Mouse (Mus musculus) lung, embryonic 14.5 days (tissue): ENCODE data around the gene Otp. TPM values are rescaled to one million over a fixed set of nuclear protein-coding genes. Genes with fewer than 3 reads are reported as not detected.

ENCODE experiments used
- ATAC-seq: fragments of 200-750 bp; cut with Nextera tagmentation; 2 replicates; pipeline ENCODE4 v1.8.0; 2017; ENCODE audit warnings: mild to moderate bottlenecking, moderate TSS enrichment, moderate library complexity; ENCODE audit not compliant: insufficient read depth
- DNase-seq: peaks from one replicate; pipeline ENCODE4 v3.0.0-alpha.2; 2015
- H3K27ac ChIP-seq: fragments of 300-500 bp; sonication (generic); 2 replicates; pipeline ENCODE4 v1.5.1; 2014; ENCODE audit warnings: low read depth, mild to moderate bottlenecking, moderate library complexity
- H3K27me3 ChIP-seq: fragments of 300-500 bp; sonication (generic); 2 replicates; pipeline ENCODE4 v1.6.1; 2014; ENCODE audit warnings: low read length, control low read depth; ENCODE audit not compliant: insufficient read depth
- H3K36me3 ChIP-seq: fragments of 300-500 bp; sonication (generic); 2 replicates; pipeline ENCODE4 v1.6.1; 2014; ENCODE audit warnings: control low read depth; ENCODE audit not compliant: insufficient read depth
- H3K4me1 ChIP-seq: fragments of 300-500 bp; sonication (generic); 2 replicates; pipeline ENCODE4 v1.6.1; 2014; ENCODE audit warnings: antibody characterized with exemption, control low read depth; ENCODE audit not compliant: insufficient read depth
- H3K4me2 ChIP-seq: fragments of 300-500 bp; sonication (generic); 2 replicates; pipeline ENCODE4 v1.6.1; 2014; ENCODE audit warnings: mild to moderate bottlenecking
- H3K4me3 ChIP-seq: fragments of 300-500 bp; sonication (generic); 2 replicates; pipeline ENCODE4 v1.5.1; 2014; ENCODE audit warnings: low read depth, low read length
- H3K9ac ChIP-seq: fragments of 300-500 bp; sonication (generic); 2 replicates; pipeline ENCODE4 v1.6.1; 2014
- H3K9me3 ChIP-seq: fragments of 300-500 bp; sonication (generic); 2 replicates; pipeline ENCODE4 v1.6.1; 2016; ENCODE audit warnings: low read depth, low read length, control low read depth
- CTCF ChIP-seq: IDR thresholded peaks from 2 replicates; pipeline ENCODE4 v1.5.1; 2016; ENCODE audit warnings: antibody characterized with exemption, low read depth
- WGBS: fragments of 180-500 bp; shearing (Covaris S2); extraction: QIAGEN DNeasy Blood & Tissue Kit; methylation state at CpG from one replicate; pipeline ENCODE4 v1.1.7; 2014; 5-methylcytosine and 5-hydroxymethylcytosine counted together
- polyA plus RNA-seq: library from polyadenylated mRNA; unstranded; fragments of >200 nt; fragmentation: Nextera tagmentation; extraction: Ambion mirVana; gene quantifications from 2 replicates; pipeline ENCODE4 v1.2.1, GENCODE M21; 2014

The Otp gene
- polyA plus RNA-seq, 1 experiment from 2014 or later: not detected

DNA sequence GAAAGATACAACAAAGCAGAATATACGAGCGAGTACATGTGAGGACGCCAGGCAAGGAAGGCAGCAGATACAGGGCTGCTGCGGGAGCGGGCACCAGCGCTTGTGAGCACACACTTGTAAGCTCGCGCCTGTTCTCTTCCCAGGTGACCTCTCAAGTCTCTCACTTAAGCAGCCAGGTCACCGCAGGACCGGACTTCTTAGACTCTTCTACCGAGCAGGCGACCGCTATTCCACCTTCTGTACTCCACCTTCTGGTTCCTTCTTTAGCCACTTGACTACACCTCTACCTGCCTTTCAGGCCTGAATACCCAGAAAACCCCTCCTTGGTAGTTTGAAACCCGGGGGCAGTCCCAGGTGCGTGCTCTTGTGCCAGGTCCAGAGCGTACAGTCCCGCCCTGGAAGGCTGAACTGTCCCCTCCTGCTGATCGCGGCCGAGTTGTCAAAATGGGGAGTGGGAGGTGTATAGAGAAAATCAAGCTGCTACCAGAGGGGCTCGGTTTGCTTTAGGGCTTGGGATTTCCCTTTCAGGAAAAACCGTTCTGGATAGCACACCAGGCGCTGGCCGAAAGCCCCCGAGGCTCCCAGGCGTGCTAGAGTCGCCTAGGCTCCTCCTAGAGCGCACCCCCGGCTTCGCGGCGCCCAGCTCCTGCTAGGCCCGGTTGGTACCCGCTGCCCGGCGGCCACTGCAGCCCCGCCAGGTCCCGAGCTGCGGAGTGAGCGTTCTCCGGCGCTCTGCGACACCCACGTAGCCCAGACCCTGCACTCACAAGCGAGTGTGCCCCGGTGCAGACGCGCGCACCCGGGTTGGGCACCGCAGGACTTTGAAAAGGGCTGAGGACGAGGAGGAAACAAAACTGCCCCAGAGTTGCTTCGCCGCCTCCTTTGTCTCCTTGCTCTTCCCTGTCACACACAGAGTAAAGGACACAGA lies 2.0 kb upstream of the Otp start:
- Histone ChIP-seq H3K4me2 (no peak overlapping the region), H3K9ac (no peak overlapping the region), H3K4me3 (no peak overlapping the region), H3K36me3 (no peaks in the 10 kb centered on the region), H3K27me3 (peaks cover 97% of the 10 kb centered on the region), H3K9me3 (no peaks in the 10 kb centered on the region), H3K27ac (no peak overlapping the region), H3K4me1 (no peaks in the 10 kb centered on the region)
- no peak for TF ChIP-seq CTCF
- under 1% methylated on average over 54 of the region's 54 CpGs for WGBS
- ATAC-seq (peak; percentile 36; the same call in 1 of the 2 replicates), DNase-seq (peak; percentile 24)

DNA sequence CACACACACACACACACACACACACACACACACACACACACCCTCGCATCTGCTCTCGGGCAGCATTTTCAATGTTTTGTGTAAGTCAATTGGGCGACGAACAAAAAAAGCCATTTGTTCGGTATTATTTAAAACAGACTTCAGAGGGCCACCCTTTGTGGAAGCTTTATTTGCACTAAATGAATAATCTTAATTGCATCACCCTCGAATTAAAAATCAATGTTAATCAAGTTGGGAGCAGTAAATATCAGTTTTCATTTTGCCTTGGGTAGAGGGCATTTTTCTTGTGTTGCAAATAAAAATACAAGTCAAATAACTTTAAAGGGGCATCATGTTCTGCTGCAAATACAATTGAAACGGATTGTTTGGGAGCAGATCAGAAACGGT lies 1.4 kb upstream of the Otp start:
- Histone ChIP-seq H3K36me3 (no peaks in the 10 kb centered on the region), H3K27me3 (peaks cover 93% of the 10 kb centered on the region), H3K9me3 (no peaks in the 10 kb centered on the region), H3K4me1 (no peaks in the 10 kb centered on the region), H3K4me3 (no peak overlapping the region), H3K27ac (no peak overlapping the region), H3K4me2 (no peak overlapping the region), H3K9ac (no peak overlapping the region)
- DNase-seq: peak; percentile 18
- no peak for ATAC-seq
- no peak for TF ChIP-seq CTCF
- 1% methylated on average over 8 of the region's 8 CpGs for WGBS

DNA sequence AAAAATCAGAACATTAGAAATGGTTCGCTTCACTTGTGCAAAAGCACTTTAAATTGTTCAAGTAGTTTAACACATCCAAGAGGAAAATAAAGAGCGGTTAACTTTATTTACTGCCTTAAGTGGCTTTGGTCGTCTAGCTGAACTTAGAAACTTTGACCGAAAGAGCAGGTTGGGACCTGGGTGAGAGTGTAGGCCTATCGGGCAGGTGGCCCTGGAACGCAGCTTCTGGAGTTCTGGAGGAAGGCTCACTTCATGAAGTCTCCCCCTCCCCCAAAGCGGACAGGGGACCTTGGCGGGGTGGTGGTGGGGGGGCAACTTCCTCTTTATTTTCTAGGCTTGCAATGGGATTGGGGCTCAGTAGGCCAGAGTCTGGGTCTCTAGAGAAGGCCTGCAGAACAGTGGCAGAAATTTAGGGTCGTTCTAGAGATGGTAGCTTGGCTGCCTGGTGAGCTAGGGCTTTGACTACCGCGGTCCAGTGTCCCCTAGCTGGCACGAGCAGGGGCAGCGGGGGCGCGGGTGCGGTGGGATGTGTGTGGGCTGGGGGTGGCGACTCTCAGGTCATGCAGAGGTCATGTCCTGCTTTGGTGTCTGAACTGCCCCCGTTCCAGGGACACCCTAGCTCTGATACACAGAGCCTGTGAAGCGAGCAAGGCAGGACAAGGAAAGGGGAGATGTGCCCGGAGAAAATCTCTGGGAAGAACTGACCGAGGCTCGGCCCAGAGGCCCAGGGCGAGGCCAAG lies 576 bp upstream of the Otp start:
- ATAC-seq: no peak
- Histone ChIP-seq H3K9ac (no peak overlapping the region), H3K9me3 (no peaks in the 10 kb centered on the region), H3K36me3 (no peaks in the 10 kb centered on the region), H3K4me1 (no peaks in the 10 kb centered on the region), H3K4me3 (no peak overlapping the region), H3K27ac (no peak overlapping the region), H3K4me2 (no peak overlapping the region), H3K27me3 (peaks cover 89% of the 10 kb centered on the region)
- no peak for TF ChIP-seq CTCF
- 2% methylated on average over 23 of the region's 23 CpGs for WGBS
- no peak for DNase-seq

- no peak for TF ChIP-seq CTCF
- Histone ChIP-seq H3K4me2 (no peak overlapping the region), H3K36me3 (no peaks in the 10 kb centered on the region), H3K4me3 (no peak overlapping the region), H3K27me3 (peaks cover 89% of the 10 kb centered on the region), H3K9me3 (no peaks in the 10 kb centered on the region), H3K4me1 (no peaks in the 10 kb centered on the region), H3K27ac (no peak overlapping the region), H3K9ac (no peak overlapping the region)
- WGBS: under 1% methylated on average over 30 of the region's 30 CpGs
- DNase-seq (no peak), ATAC-seq (no peak)
Measured at GRCm38 (mm10) chr13:94876286-94877210, 1.1 kb downstream of the Otp start.

DNA sequence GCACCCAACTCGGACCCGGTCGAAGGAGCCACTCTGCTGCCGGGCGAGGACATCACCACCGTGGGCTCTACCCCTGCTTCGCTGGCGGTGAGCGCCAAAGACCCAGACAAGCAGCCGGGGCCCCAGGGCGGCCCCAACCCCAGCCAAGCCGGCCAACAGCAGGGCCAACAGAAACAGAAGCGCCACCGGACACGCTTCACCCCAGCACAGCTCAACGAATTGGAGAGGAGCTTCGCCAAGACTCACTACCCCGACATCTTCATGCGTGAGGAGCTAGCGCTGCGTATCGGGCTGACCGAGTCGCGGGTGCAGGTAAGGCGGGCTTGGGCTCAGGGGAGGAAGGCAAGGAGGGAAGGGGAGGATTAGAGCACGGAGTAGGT lies 1.8 kb downstream of the Otp start:
- Histone ChIP-seq H3K27ac (no peak overlapping the region), H3K9ac (no peak overlapping the region), H3K4me1 (no peaks in the 10 kb centered on the region), H3K27me3 (peaks cover 89% of the 10 kb centered on the region), H3K4me2 (no peak overlapping the region), H3K4me3 (no peak overlapping the region), H3K36me3 (no peaks in the 10 kb centered on the region), H3K9me3 (no peaks in the 10 kb centered on the region)
- 2% methylated on average over 27 of the region's 27 CpGs for WGBS
- no peak for ATAC-seq
- no peak for DNase-seq
- no peak for TF ChIP-seq CTCF

- H3K4me2 ChIP-seq: no peak overlapping the region
- WGBS: 13% methylated on average over 10 of the region's 10 CpGs
- H3K9me3 ChIP-seq: no peaks in the 10 kb centered on the region
- peaks cover 89% of the 10 kb centered on the region for H3K27me3 ChIP-seq
- no peak for ATAC-seq
- 0 out of 2 replicates have a peak, but pooled peaks cover 3% of the 10 kb centered on the region for H3K4me1 ChIP-seq
- no peak overlapping the region for H3K27ac ChIP-seq
- TF ChIP-seq CTCF: no peak
- DNase-seq: peak; percentile 90
- H3K4me3 ChIP-seq: no peak overlapping the region
- H3K36me3 ChIP-seq: no peaks in the 10 kb centered on the region
- no peak overlapping the region for H3K9ac ChIP-seq
Measured at GRCm38 (mm10) chr13:94877991-94878745, 2.8 kb downstream of the Otp start.
